ENCODE assay signal across 1 mouse cellular context in genomic region chr5:130023767-130024539, GRCm38 (mm10).
A peak's percentile ranks its signal among the peaks of the same experiment; 100 is the strongest.
TF ChIP-seq lines count a peak whose summit lies in the region.

No protein-coding gene starts in this region.

TF ChIP-seq in CH12.LX, 34 proteins besides CTCF, POLR2A, EP300 and RAD21:
- peak; percentile 90 for TF ChIP-seq TBP (conservative IDR thresholded peaks at IDR 0.05; ENCODE audit: low read depth, low read length)
- peak; percentile 73 for TF ChIP-seq NELFE (IDR thresholded peaks at IDR 0.05; ENCODE audit: low read depth, low read length)
- TF ChIP-seq CHD2 (IDR thresholded peaks at IDR 0.05; ENCODE audit: low read length), result no peak
- TF ChIP-seq TCF12 (IDR thresholded peaks at IDR 0.05; ENCODE audit: low read depth, low read length), result peak; percentile 75; the same call in 1 of the 2 replicates
- TF ChIP-seq ZKSCAN1 (IDR thresholded peaks at IDR 0.05; ENCODE audit: borderline replicate concordance, low read depth, low read length), result no peak
- no peak for TF ChIP-seq ETS1 (conservative IDR thresholded peaks at IDR 0.05; ENCODE audit: low read depth, low read length)
- TF ChIP-seq POLR2AphosphoS2 (IDR thresholded peaks at IDR 0.05; ENCODE audit: low read depth, low read length), result peak; percentile 80; the same call in 1 of the 2 replicates
- 0 out of 2 replicates have a peak, but pooled peaks have one; percentile 25 for TF ChIP-seq MAFK (IDR thresholded peaks at IDR 0.05; ENCODE audit: insufficient replicate concordance, low read length)
- no peak for TF ChIP-seq UBTF (IDR thresholded peaks at IDR 0.05; ENCODE audit: low read depth, low read length)
- no peak for TF ChIP-seq USF2 (conservative IDR thresholded peaks at IDR 0.05; ENCODE audit: low read depth, low read length)
- peak; percentile 35; the same call in 1 of the 2 replicates for TF ChIP-seq MEF2A (IDR thresholded peaks at IDR 0.05; ENCODE audit: borderline replicate concordance, low read depth, low read length)
- peak; percentile 13; the same call in 1 of the 2 replicates for TF ChIP-seq MYC (IDR thresholded peaks at IDR 0.05; ENCODE audit: low read depth, low read length)
- TF ChIP-seq MAZ (IDR thresholded peaks at IDR 0.05; ENCODE audit: low read depth, low read length), result no peak
- TF ChIP-seq SIN3A (IDR thresholded peaks at IDR 0.05; ENCODE audit: low read length), result peak; percentile 74
- peak; percentile 55; the same call in 1 of the 2 replicates for TF ChIP-seq HCFC1 (IDR thresholded peaks at IDR 0.05; ENCODE audit: low read depth, low read length)
- TF ChIP-seq USF1 (IDR thresholded peaks at IDR 0.05; ENCODE audit: low read depth, low read length), result no peak
- TF ChIP-seq CHD1 (IDR thresholded peaks at IDR 0.05; ENCODE audit: low read depth, low read length), result no peak
- TF ChIP-seq ZMIZ1 (IDR thresholded peaks at IDR 0.05; ENCODE audit: low read depth, low read length), result peak; percentile 85
- TF ChIP-seq MAX (IDR thresholded peaks at IDR 0.05; ENCODE audit: low read length), result no peak; the same call in 1 of the 2 replicates
- TF ChIP-seq GABPA (IDR thresholded peaks at IDR 0.05; ENCODE audit: insufficient replicate concordance, low read depth, low read length), result no peak
- TF ChIP-seq SMC3 (IDR thresholded peaks at IDR 0.05; ENCODE audit: low read depth, low read length), result peak; percentile 41
- no peak for TF ChIP-seq E2F4 (IDR thresholded peaks at IDR 0.05; ENCODE audit: insufficient replicate concordance, low read depth, low read length)
- no peak for TF ChIP-seq ZC3H11A (IDR thresholded peaks at IDR 0.05; ENCODE audit: low read depth, low read length)
- no peak for TF ChIP-seq KAT2A (IDR thresholded peaks at IDR 0.05; ENCODE audit: insufficient replicate concordance, low read length)
- TF ChIP-seq ELF1 (IDR thresholded peaks at IDR 0.05; ENCODE audit: low read depth, low read length), result peak; percentile 72
- peak; percentile 11; the same call in 1 of the 2 replicates for TF ChIP-seq NRF1 (IDR thresholded peaks at IDR 0.05; ENCODE audit: low read depth, low read length)
- peak; percentile 85 for TF ChIP-seq BHLHE40 (IDR thresholded peaks at IDR 0.05; ENCODE audit: low read depth, low read length)
- TF ChIP-seq RCOR1 (conservative IDR thresholded peaks at IDR 0.05; ENCODE audit: low read depth, low read length), result 0 out of 2 replicates have a peak, but pooled peaks have one; percentile 38
- peak; percentile 20 for TF ChIP-seq MXI1 (IDR thresholded peaks at IDR 0.05; ENCODE audit: low read depth, low read length)
- no peak; the same call in 1 of the 2 replicates for TF ChIP-seq IRF4 (IDR thresholded peaks at IDR 0.05; ENCODE audit: low read depth, low read length)
- peak; percentile 28; the same call in 1 of the 2 replicates for TF ChIP-seq JUN (IDR thresholded peaks at IDR 0.05; ENCODE audit: insufficient read depth, low read depth, low read length)
- peak; percentile 70 for TF ChIP-seq ZNF384 (IDR thresholded peaks at IDR 0.05; ENCODE audit: low read depth, low read length)
- TF ChIP-seq JUND (conservative IDR thresholded peaks at IDR 0.05; ENCODE audit: low read depth, low read length), result peak; percentile 30; the same call in 1 of the 2 replicates
- no peak for TF ChIP-seq PAX5 (IDR thresholded peaks at IDR 0.05; ENCODE audit: low read length)
